Mouse (Mus musculus) left cerebral cortex, adult 18-20 months (tissue): ENCODE data around the gene Zfp423. TPM values are rescaled to one million over a fixed set of nuclear protein-coding genes. Genes with fewer than 3 reads are reported as not detected.
A peak's percentile ranks its signal among the peaks of the same experiment; 100 is the strongest.

ENCODE experiments used
- DNase-seq, 2 experiments: peaks; one replicate each; pipeline ENCODE4 v3.0.0; 2021 to 2022; ENCODE audit warnings: low spot score in 2 of 2, mixed read lengths in 1 of 2
- total RNA-seq, 2 experiments: library from RNA; stranded (reverse); gene quantifications; 2 replicates each; pipeline ENCODE4 v1.2.3; 2021

The Zfp423 gene
- total RNA-seq, 2 experiments from 2014 or later, result 22.2 to 28.8 TPM

- DNase-seq, result no peak
Observed at GRCm38 (mm10) chr8:87812069-87812449, 147.3 kb downstream of the Zfp423 start.

- DNase-seq, result peak; percentile 56 to 73
Observed at GRCm38 (mm10) chr8:87811399-87812068, 147.9 kb downstream of the Zfp423 start.

- DNase-seq, result no peak
Observed at GRCm38 (mm10) chr8:87810771-87811170, 148.6 kb downstream of the Zfp423 start.

- DNase-seq, result no peak
Observed at GRCm38 (mm10) chr8:87804327-87804900, 155.0 kb downstream of the Zfp423 start.

- DNase-seq, result no peak
Observed at GRCm38 (mm10) chr8:87803437-87803836, 156.0 kb downstream of the Zfp423 start.

GRCm38 (mm10) chr8:87802571-87802970 is 156.8 kb downstream of the Zfp423 start:
- no peak for DNase-seq

GRCm38 (mm10) chr8:87800121-87800520 is 159.3 kb downstream of the Zfp423 start:
- peak; percentile 37 to 63 for DNase-seq

- DNase-seq, result peak in 1 of 2 experiments; percentile 23
Observed at GRCm38 (mm10) chr8:87796234-87796633, 163.2 kb downstream of the Zfp423 start.

- DNase-seq, result no peak
Observed at GRCm38 (mm10) chr8:87794639-87795038, 164.8 kb downstream of the Zfp423 start.

GRCm38 (mm10) chr8:87791103-87791502 is 168.3 kb downstream of the Zfp423 start:
- no peak for DNase-seq

- DNase-seq, result no peak
Observed at GRCm38 (mm10) chr8:87784641-87785439, 174.6 kb downstream of the Zfp423 start.

- no peak for DNase-seq
Observed at GRCm38 (mm10) chr8:87784227-87784626, 175.2 kb downstream of the Zfp423 start.

GRCm38 (mm10) chr8:87783198-87783597 is 176.2 kb downstream of the Zfp423 start:
- DNase-seq, result no peak

GRCm38 (mm10) chr8:87777586-87777985 is 181.8 kb downstream of the Zfp423 start:
- DNase-seq, result no peak

GRCm38 (mm10) chr8:87775889-87776288 is 183.5 kb downstream of the Zfp423 start:
- DNase-seq, result no peak

- no peak for DNase-seq
Observed at GRCm38 (mm10) chr8:87774966-87775365, 184.4 kb downstream of the Zfp423 start.

GRCm38 (mm10) chr8:87772894-87773502 is 186.4 kb downstream of the Zfp423 start:
- no peak for DNase-seq

- no peak for DNase-seq
Observed at GRCm38 (mm10) chr8:87767882-87768281, 191.5 kb downstream of the Zfp423 start.

- DNase-seq, result no peak
Observed at GRCm38 (mm10) chr8:87765276-87765675, 194.1 kb downstream of the Zfp423 start.

GRCm38 (mm10) chr8:87758750-87759149 is 200.6 kb downstream of the Zfp423 start:
- DNase-seq, result no peak

- no peak for DNase-seq
Observed at GRCm38 (mm10) chr8:87754853-87755252, 204.5 kb downstream of the Zfp423 start.

- DNase-seq, result no peak
Observed at GRCm38 (mm10) chr8:87753636-87754035, 205.8 kb downstream of the Zfp423 start.
